Mouse (Mus musculus) lung, postnatal 0 days (tissue): ENCODE data around the gene Mvd. TPM values are rescaled to one million over a fixed set of nuclear protein-coding genes. Genes with fewer than 3 reads are reported as not detected.

Experiments
- ATAC-seq: fragments of 200-750 bp; cut with Nextera tagmentation; 2 replicates; pipeline ENCODE4 v1.8.0; 2017; ENCODE audit warnings: moderate library complexity
- DNase-seq: peaks from one replicate; pipeline ENCODE4 v3.0.0-alpha.2; 2016; ENCODE audit warnings: low spot score
- H3K27ac ChIP-seq: fragments of 300-500 bp; sonication (generic); 2 replicates; pipeline ENCODE4 v1.5.1; 2014; ENCODE audit warnings: antibody characterized with exemption, mild to moderate bottlenecking, low read length, mixed read lengths
- H3K27me3 ChIP-seq: fragments of 300-500 bp; sonication (generic); replicated peaks from 2 replicates; pipeline ENCODE4 v1.6.1; 2014; ENCODE audit warnings: low read length, mixed read lengths; ENCODE audit not compliant: insufficient read depth
- H3K36me3 ChIP-seq: fragments of 300-500 bp; sonication (generic); 2 replicates; pipeline ENCODE4 v1.6.1; 2014; ENCODE audit warnings: low read length, mixed read lengths; ENCODE audit not compliant: insufficient read depth
- H3K4me1 ChIP-seq: fragments of 300-500 bp; sonication (generic); 2 replicates; pipeline ENCODE4 v1.6.1; 2014; ENCODE audit warnings: antibody characterized with exemption, low read depth, low read length, mixed read lengths; ENCODE audit not compliant: insufficient read depth
- H3K4me2 ChIP-seq: fragments of 300-500 bp; sonication (generic); replicated peaks from 2 replicates; pipeline ENCODE4 v1.6.1; 2014; ENCODE audit warnings: low read depth, mild to moderate bottlenecking, low read length, moderate library complexity, mixed read lengths
- H3K4me3 ChIP-seq: fragments of 300-500 bp; sonication (generic); 2 replicates; pipeline ENCODE4 v1.5.1; 2014; ENCODE audit warnings: low read depth, low read length
- H3K9ac ChIP-seq: fragments of 300-500 bp; sonication (generic); replicated peaks from 2 replicates; pipeline ENCODE4 v1.6.1; 2014; ENCODE audit warnings: low read depth, mild to moderate bottlenecking
- H3K9me3 ChIP-seq: fragments of 300-500 bp; sonication (generic); 2 replicates; pipeline ENCODE4 v1.6.1; 2016; ENCODE audit warnings: low read length, mixed read lengths
- CTCF ChIP-seq: IDR thresholded peaks from 2 replicates; pipeline ENCODE4 v1.5.1; 2016; ENCODE audit warnings: antibody characterized with exemption, mild to moderate bottlenecking
- EP300 ChIP-seq: IDR thresholded peaks from 2 replicates; pipeline ENCODE4 v1.6.1; 2016; ENCODE audit warnings: antibody characterized with exemption, mild to moderate bottlenecking, control low read depth
- WGBS: fragments of 180-500 bp; shearing (Covaris S2); extraction: QIAGEN DNeasy Blood & Tissue Kit; methylation state at CpG from one replicate; pipeline ENCODE4 v1.1.7; 2014; 5-methylcytosine and 5-hydroxymethylcytosine counted together
- polyA plus RNA-seq: library from polyadenylated mRNA; unstranded; fragments of >200 nt; fragmentation: Nextera tagmentation; extraction: Ambion mirVana; gene quantifications from 2 replicates; pipeline ENCODE4 v1.2.1, GENCODE M21; 2015

Gene Mvd
- polyA plus RNA-seq, 1 experiment from 2014 or later = 29.2 TPM

GRCm38 (mm10) chr8:122464985-122465384, 21.8 kb upstream of the Mvd start:
- Histone ChIP-seq H3K4me2 (no peak overlapping the region), H3K36me3 (peaks cover 14% of the 10 kb centered on the region; the same call in 1 of the 2 replicates), H3K27ac (no peak overlapping the region), H3K4me3 (no peak overlapping the region), H3K4me1 (peaks cover 10% of the 10 kb centered on the region; the same call in 1 of the 2 replicates), H3K27me3 (peaks cover 7% of the 10 kb centered on the region; the same call in 1 of the 2 replicates), H3K9ac (no peak overlapping the region), H3K9me3 (no peaks in the 10 kb centered on the region)
- 67% methylated on average over 7 of the region's 7 CpGs for WGBS
- TF ChIP-seq CTCF = no peak
- no peak for TF ChIP-seq EP300
- ATAC-seq (no peak), DNase-seq (no peak)

- H3K27ac ChIP-seq = peak overlapping the region; percentile 43
- H3K4me3 ChIP-seq = no peak overlapping the region
- TF ChIP-seq EP300 (peak; percentile 53), CTCF (no peak)
- ATAC-seq = peak; percentile 70
- peak; percentile 85 for DNase-seq
- H3K9me3 ChIP-seq = no peaks in the 10 kb centered on the region
- H3K4me1 ChIP-seq = peaks cover 10% of the 10 kb centered on the region; the same call in 1 of the 2 replicates
- H3K4me2 ChIP-seq = peak overlapping the region; percentile 11; the same call in 1 of the 2 replicates
- H3K27me3 ChIP-seq = peaks cover 16% of the 10 kb centered on the region; the same call in 1 of the 2 replicates
- 23% methylated on average over 12 of the region's 12 CpGs for WGBS
- no peak overlapping the region for H3K9ac ChIP-seq
- peaks cover 14% of the 10 kb centered on the region; the same call in 1 of the 2 replicates for H3K36me3 ChIP-seq
These were observed 20.7 kb upstream of the Mvd start for GRCm38 (mm10) chr8:122463651-122464640.

GRCm38 (mm10) chr8:122462510-122462909, 19.3 kb upstream of the Mvd start:
- 71% methylated on average over 8 of the region's 8 CpGs for WGBS
- H3K4me3 ChIP-seq = no peak overlapping the region
- peaks cover 10% of the 10 kb centered on the region; the same call in 1 of the 2 replicates for H3K4me1 ChIP-seq
- no peak overlapping the region for H3K4me2 ChIP-seq
- no peak overlapping the region for H3K27ac ChIP-seq
- TF ChIP-seq CTCF (no peak), EP300 (no peak)
- H3K9ac ChIP-seq = no peak overlapping the region
- H3K27me3 ChIP-seq = peaks cover 20% of the 10 kb centered on the region; the same call in 1 of the 2 replicates
- H3K9me3 ChIP-seq = no peaks in the 10 kb centered on the region
- peaks cover 11% of the 10 kb centered on the region; the same call in 1 of the 2 replicates for H3K36me3 ChIP-seq
- DNase-seq (no peak), ATAC-seq (no peak)

GRCm38 (mm10) chr8:122461473-122462148, 18.4 kb upstream of the Mvd start:
- 65% methylated on average over 11 of the region's 11 CpGs for WGBS
- Histone ChIP-seq H3K36me3 (0 out of 2 replicates have a peak, but pooled peaks cover 2% of the 10 kb centered on the region), H3K4me2 (no peak overlapping the region), H3K9me3 (no peaks in the 10 kb centered on the region), H3K27ac (no peak overlapping the region), H3K4me3 (no peak overlapping the region), H3K9ac (no peak overlapping the region), H3K27me3 (peaks cover 20% of the 10 kb centered on the region; the same call in 1 of the 2 replicates), H3K4me1 (peaks cover 10% of the 10 kb centered on the region; the same call in 1 of the 2 replicates)
- peak; percentile 16 for DNase-seq
- ATAC-seq = no peak
- TF ChIP-seq EP300 (no peak), CTCF (no peak)

GRCm38 (mm10) chr8:122460524-122461472, 17.6 kb upstream of the Mvd start, which contains the start of gene Snai3:
Gene Snai3 (minus strand): TSS chr8:122460733.
- peaks cover 20% of the 10 kb centered on the region; the same call in 1 of the 2 replicates for H3K27me3 ChIP-seq
- ATAC-seq = peak; percentile 88
- peak within 1 kb of the TSS; percentile 19; the same call in 1 of the 2 replicates for H3K4me3 ChIP-seq
- peak within 1 kb of the TSS; percentile 49 for H3K4me2 ChIP-seq
- H3K9me3 ChIP-seq = no peaks in the 10 kb centered on the region
- peaks cover 10% of the 10 kb centered on the region; the same call in 1 of the 2 replicates for H3K4me1 ChIP-seq
- TF ChIP-seq CTCF (no peak), EP300 (no peak)
- peak; percentile 80 for DNase-seq
- H3K27ac ChIP-seq = no peak within 1 kb of the TSS
- WGBS = 2% methylated on average over 48 of the region's 56 CpGs
- no peak within 1 kb of the TSS for H3K9ac ChIP-seq
- H3K36me3 ChIP-seq = no peaks in the 10 kb centered on the region
